Mouse (Mus musculus) olfactory bulb, adult 2 months (tissue): Measurements from ENCODE around the gene Arhgef1.

Experiments
- CTCF ChIP-seq: fragments of 200-500 bp; IDR thresholded peaks from 2 replicates; pipeline ENCODE4 v1.5.1; 2012; ENCODE audit warnings: low read depth, mild to moderate bottlenecking, low read length, moderate library complexity; ENCODE audit not compliant: insufficient read depth
- POLR2A ChIP-seq: fragments of 200-500 bp; IDR thresholded peaks from 2 replicates; pipeline ENCODE4 v1.6.1; 2012; ENCODE audit warnings: mild to moderate bottlenecking, low read depth, low read length, moderate library complexity; ENCODE audit not compliant: insufficient read depth

DNA sequence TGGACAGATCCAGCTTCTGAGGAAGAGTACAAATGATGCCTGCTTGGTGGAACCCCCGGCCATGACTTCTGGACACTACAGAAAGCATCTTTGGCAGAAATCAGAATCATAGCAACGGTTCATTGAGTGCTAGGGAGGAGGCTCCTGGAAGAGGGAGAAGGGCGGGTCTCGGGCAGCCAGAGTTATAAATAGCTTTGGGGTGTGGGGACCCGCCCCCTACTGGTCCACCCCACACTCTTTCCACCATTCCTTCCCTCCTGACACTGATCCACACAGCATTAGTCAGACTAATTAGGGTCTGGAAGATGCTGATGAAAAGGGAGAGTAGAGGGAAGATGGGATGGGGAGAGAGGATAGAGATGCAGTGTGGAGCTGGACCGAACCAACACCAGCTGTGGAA lies 3.8 kb downstream of the Arhgef1 start:
- TF ChIP-seq CTCF (no peak), POLR2A (no peak)
